Mouse (Mus musculus) kidney, embryonic 14.5 days (tissue): Measurements from ENCODE around the gene Fbh1. TPM values are rescaled to one million over a fixed set of nuclear protein-coding genes. Genes with fewer than 3 reads are reported as not detected.

Experiments used
- ATAC-seq: fragments of 200-750 bp; cut with Nextera tagmentation; 2 replicates; pipeline ENCODE4 v1.8.0; 2017; ENCODE audit warnings: moderate number of reproducible peaks, mild to moderate bottlenecking, moderate TSS enrichment, moderate library complexity; ENCODE audit not compliant: low FRiP score, low TSS enrichment
- H3K27ac ChIP-seq: fragments of 300-500 bp; sonication (generic); 2 replicates; pipeline ENCODE4 v1.5.1; 2014; ENCODE audit warnings: low read depth, mild to moderate bottlenecking, low read length, moderate library complexity, mixed read lengths
- H3K27me3 ChIP-seq: fragments of 300-500 bp; sonication (generic); 2 replicates; pipeline ENCODE4 v1.6.1; 2014; ENCODE audit warnings: mild to moderate bottlenecking, low read length; ENCODE audit not compliant: control insufficient read depth, insufficient read depth
- H3K36me3 ChIP-seq: fragments of 300-500 bp; sonication (generic); 2 replicates; pipeline ENCODE4 v1.6.1; 2014; ENCODE audit warnings: low read length, mixed read lengths; ENCODE audit not compliant: control insufficient read depth, insufficient read depth
- H3K4me1 ChIP-seq: fragments of 300-500 bp; sonication (generic); 2 replicates; pipeline ENCODE4 v1.6.1; 2014; ENCODE audit warnings: low read length, mixed read lengths; ENCODE audit not compliant: control insufficient read depth, insufficient read depth
- H3K4me2 ChIP-seq: fragments of 300-500 bp; sonication (generic); replicated peaks from 2 replicates; pipeline ENCODE4 v1.6.1; 2014; ENCODE audit warnings: low read depth, mild to moderate bottlenecking, low read length
- H3K4me3 ChIP-seq: fragments of 300-500 bp; sonication (generic); 2 replicates; pipeline ENCODE4 v1.5.1; 2014; ENCODE audit warnings: mild to moderate bottlenecking, low read length
- H3K9ac ChIP-seq: fragments of 300-500 bp; sonication (generic); 2 replicates; pipeline ENCODE4 v1.6.1; 2014; ENCODE audit warnings: low read depth, mild to moderate bottlenecking, low read length, moderate library complexity
- H3K9me3 ChIP-seq: fragments of 300-500 bp; sonication (generic); 2 replicates; pipeline ENCODE4 v1.6.1; 2016; ENCODE audit warnings: low read length; ENCODE audit not compliant: control insufficient read depth
- WGBS: fragments of 180-500 bp; shearing (Covaris S2); extraction: QIAGEN DNeasy Blood & Tissue Kit; methylation state at CpG from one replicate; pipeline ENCODE4 v1.1.7; 2014; 5-methylcytosine and 5-hydroxymethylcytosine counted together
- polyA plus RNA-seq: library from polyadenylated mRNA; unstranded; fragments of >200 nt; fragmentation: Nextera tagmentation; extraction: Ambion mirVana; gene quantifications from 2 replicates; pipeline ENCODE4 v1.2.1, GENCODE M21; 2014

The Fbh1 gene
- 85.1 and 126 TPM in 2 replicates for polyA plus RNA-seq

DNA sequence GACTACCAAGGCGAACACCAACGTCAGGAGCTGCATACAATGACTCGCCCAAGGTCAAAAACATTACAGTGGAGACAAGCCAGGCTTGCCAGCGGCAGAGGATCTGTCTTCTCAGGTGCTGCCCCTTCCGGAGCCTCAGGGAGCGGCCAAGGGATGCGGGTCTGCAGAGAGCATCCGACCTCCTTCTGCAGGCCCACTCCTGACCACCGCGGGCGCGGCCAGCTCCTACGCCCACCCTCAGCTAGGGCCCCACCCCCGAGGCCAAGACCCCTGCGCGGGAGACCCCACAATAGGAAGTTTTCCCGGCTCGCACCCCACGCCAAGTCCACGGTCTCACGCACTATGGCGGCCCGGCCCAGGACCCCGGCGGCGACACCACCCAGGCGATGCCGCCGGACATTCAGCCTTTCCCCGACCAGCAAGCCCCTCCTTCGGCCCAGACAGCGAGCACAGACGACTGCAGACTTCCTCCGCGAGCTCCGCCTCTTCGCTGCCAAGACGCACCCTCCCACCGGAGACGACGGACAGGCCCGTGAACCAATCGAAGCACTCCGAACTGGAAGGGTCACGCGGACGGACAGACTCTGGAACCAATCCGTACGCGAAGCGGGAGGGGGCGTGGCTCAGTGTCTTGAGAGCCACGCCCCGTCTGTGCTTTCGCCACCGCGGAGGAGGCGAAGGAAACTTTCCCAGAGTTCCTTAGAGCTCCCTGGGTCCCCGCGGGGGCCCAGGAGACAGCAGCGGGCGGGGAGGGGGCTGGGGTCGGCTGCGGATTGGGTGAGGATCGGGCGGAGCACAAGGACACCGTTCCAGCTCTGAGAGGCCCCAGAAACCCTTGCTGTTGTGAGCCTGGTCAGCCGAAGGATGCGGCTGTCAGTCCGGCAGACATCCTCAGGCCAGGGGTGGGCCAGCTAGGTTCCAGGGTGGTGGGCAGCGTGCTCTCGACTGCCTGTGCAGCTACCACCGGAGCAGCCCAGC lies at the start of gene Fbh1, which contains the start of gene Ankrd16:
Gene Fbh1 (minus strand): TSS at position 492 of the 978 bp plus-strand sequence.
Gene Ankrd16 (plus strand): TSS at position 786 of the 978 bp plus-strand sequence.
- H3K9me3 ChIP-seq: no peaks in the 10 kb centered on the region
- peak within 1 kb of the TSS; percentile 67 for H3K4me3 ChIP-seq
- peak within 1 kb of the TSS; percentile 96 for H3K27ac ChIP-seq
- peak within 1 kb of the TSS; percentile 93 for H3K4me2 ChIP-seq
- ATAC-seq: peak; percentile 97
- peaks cover 18% of the 10 kb centered on the region for H3K4me1 ChIP-seq
- under 1% methylated on average over 73 of the region's 73 CpGs for WGBS
- H3K27me3 ChIP-seq: no peaks in the 10 kb centered on the region
- H3K9ac ChIP-seq: peak within 1 kb of the TSS; percentile 86
- H3K36me3 ChIP-seq: peaks cover 22% of the 10 kb centered on the region

GRCm38 (mm10) chr2:11801299-11801930 lies 24.0 kb upstream of the Fbh1 start:
- Histone ChIP-seq H3K27ac (no peak overlapping the region), H3K4me3 (no peak overlapping the region), H3K9me3 (no peaks in the 10 kb centered on the region), H3K27me3 (no peaks in the 10 kb centered on the region), H3K4me1 (no peaks in the 10 kb centered on the region), H3K36me3 (no peaks in the 10 kb centered on the region), H3K9ac (no peak overlapping the region), H3K4me2 (no peak overlapping the region)
- WGBS: 84% methylated on average over 2 of the region's 2 CpGs
- ATAC-seq: no peak

DNA sequence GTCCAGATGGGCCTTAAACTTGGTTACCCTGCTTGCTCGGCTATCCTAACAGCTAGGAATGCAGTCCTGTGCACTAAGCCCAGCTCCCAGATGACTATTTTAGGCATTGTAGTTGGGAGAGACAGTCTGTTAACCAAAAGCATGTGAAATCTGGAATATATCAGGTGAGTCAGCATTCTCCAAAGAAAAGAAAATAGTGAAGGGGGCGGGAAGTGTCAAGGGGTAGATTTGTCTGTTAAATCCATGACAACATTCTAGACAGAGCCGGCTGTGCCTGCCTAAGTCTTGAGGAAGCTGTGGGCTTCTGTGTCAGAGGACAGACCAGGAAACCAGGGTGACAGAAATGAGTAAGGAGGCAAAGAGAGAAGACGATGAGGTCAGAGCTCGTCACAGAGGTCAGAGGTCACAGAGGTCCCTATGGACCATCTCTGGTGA lies 20.6 kb upstream of the Fbh1 start:
- 0 out of 2 replicates have a peak, but pooled peaks cover 9% of the 10 kb centered on the region for H3K36me3 ChIP-seq
- no peak overlapping the region for H3K27ac ChIP-seq
- no peak overlapping the region for H3K4me3 ChIP-seq
- H3K27me3 ChIP-seq: no peaks in the 10 kb centered on the region
- no peak overlapping the region for H3K9ac ChIP-seq
- WGBS: 58% methylated on average over 5 of the region's 5 CpGs
- H3K4me2 ChIP-seq: no peak overlapping the region
- H3K4me1 ChIP-seq: no peaks in the 10 kb centered on the region
- ATAC-seq: no peak
- H3K9me3 ChIP-seq: no peaks in the 10 kb centered on the region

DNA sequence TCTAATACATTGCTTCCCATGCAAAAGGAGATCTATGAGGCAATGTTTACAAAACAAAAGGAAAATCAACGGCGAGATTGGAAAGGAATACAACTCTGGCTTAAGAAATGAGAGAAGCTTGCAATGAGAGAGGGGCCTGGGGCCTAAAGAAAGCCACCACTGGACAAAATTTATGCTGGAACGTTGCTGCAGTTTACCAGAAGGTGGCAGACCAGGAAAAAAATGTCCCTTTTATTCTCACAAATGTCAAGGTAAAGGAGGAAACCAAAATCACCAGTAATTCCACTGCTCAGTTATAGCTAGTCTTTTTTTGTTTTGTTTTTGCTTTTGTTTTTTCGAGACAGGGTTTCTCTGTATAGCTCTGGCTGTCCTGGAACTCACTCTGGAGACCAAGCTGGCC lies 17.3 kb upstream of the Fbh1 start:
- H3K9ac ChIP-seq: no peak overlapping the region
- no peaks in the 10 kb centered on the region for H3K27me3 ChIP-seq
- ATAC-seq: no peak
- no peak overlapping the region for H3K4me3 ChIP-seq
- H3K36me3 ChIP-seq: peaks cover 24% of the 10 kb centered on the region
- H3K9me3 ChIP-seq: no peaks in the 10 kb centered on the region
- no peak overlapping the region for H3K27ac ChIP-seq
- no peaks in the 10 kb centered on the region for H3K4me1 ChIP-seq
- WGBS: 80% methylated on average over 4 of the region's 4 CpGs
- no peak overlapping the region for H3K4me2 ChIP-seq

GRCm38 (mm10) chr2:11784159-11784558 lies 6.8 kb upstream of the Fbh1 start:
- Histone ChIP-seq H3K27me3 (no peaks in the 10 kb centered on the region), H3K9me3 (no peaks in the 10 kb centered on the region), H3K4me1 (peaks cover 5% of the 10 kb centered on the region), H3K27ac (no peak overlapping the region), H3K36me3 (peaks cover 76% of the 10 kb centered on the region), H3K9ac (no peak overlapping the region), H3K4me3 (no peak overlapping the region), H3K4me2 (no peak overlapping the region)
- no peak for ATAC-seq
- over 99% methylated on average over 6 of the region's 6 CpGs for WGBS

GRCm38 (mm10) chr2:11778087-11778823 lies 873 bp upstream of the Fbh1 start:
- peak; percentile 88 for ATAC-seq
- Histone ChIP-seq H3K9me3 (no peaks in the 10 kb centered on the region), H3K9ac (peak overlapping the region; percentile 81), H3K4me1 (peaks cover 18% of the 10 kb centered on the region), H3K36me3 (peaks cover 30% of the 10 kb centered on the region), H3K4me3 (peak overlapping the region; percentile 67), H3K4me2 (peak overlapping the region; percentile 93), H3K27ac (peak overlapping the region; percentile 96), H3K27me3 (no peaks in the 10 kb centered on the region)
- WGBS: under 1% methylated on average over 43 of the region's 43 CpGs

- peak overlapping the region; percentile 86; the same call in 1 of the 2 replicates for H3K9ac ChIP-seq
- H3K36me3 ChIP-seq: peaks cover 12% of the 10 kb centered on the region
- peaks cover 18% of the 10 kb centered on the region for H3K4me1 ChIP-seq
- peak overlapping the region; percentile 67 for H3K4me3 ChIP-seq
- ATAC-seq: no peak
- no peak overlapping the region for H3K27ac ChIP-seq
- H3K27me3 ChIP-seq: no peaks in the 10 kb centered on the region
- peak overlapping the region; percentile 76 for H3K4me2 ChIP-seq
- 51% methylated on average over 8 of the region's 8 CpGs for WGBS
- no peaks in the 10 kb centered on the region for H3K9me3 ChIP-seq
Observed at GRCm38 (mm10) chr2:11776415-11776814, 967 bp downstream of the Fbh1 start.

DNA sequence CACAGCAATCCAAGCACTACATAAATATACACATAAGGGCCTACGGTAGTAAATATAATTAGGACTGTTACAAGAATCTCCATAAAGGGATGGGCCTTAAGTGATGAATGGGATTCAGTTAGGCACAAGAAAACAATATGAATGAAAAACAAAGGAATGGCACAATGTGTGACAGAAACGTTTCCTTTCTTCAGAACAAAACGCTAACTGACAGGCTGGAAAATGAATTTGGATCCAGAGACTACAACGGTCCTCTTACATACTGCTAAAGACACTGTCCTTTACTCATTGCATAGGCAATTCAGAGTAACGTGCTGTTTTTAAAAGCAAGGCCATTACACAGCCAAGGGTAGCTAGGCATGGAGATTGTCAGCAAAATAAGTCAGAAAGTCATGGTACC lies 2.3 kb downstream of the Fbh1 start:
- Histone ChIP-seq H3K4me3 (no peak overlapping the region), H3K27ac (no peak overlapping the region), H3K27me3 (no peaks in the 10 kb centered on the region), H3K36me3 (peaks cover 2% of the 10 kb centered on the region; the same call in 1 of the 2 replicates), H3K4me2 (no peak overlapping the region), H3K9me3 (no peaks in the 10 kb centered on the region), H3K4me1 (peaks cover 18% of the 10 kb centered on the region), H3K9ac (no peak overlapping the region)
- WGBS: 85% methylated on average over 5 of the region's 5 CpGs
- ATAC-seq: no peak
